Mouse (Mus musculus): ENCODE data around the gene Ebf4. TPM values are rescaled to one million over a fixed set of nuclear protein-coding genes. Genes with fewer than 3 reads are reported as not detected.
A peak's percentile ranks its signal among the peaks of the same experiment; 100 is the strongest.

The Ebf4 gene
- polyA plus RNA-seq, 1 experiment from 2014 or later, result 1.8 TPM

DNA sequence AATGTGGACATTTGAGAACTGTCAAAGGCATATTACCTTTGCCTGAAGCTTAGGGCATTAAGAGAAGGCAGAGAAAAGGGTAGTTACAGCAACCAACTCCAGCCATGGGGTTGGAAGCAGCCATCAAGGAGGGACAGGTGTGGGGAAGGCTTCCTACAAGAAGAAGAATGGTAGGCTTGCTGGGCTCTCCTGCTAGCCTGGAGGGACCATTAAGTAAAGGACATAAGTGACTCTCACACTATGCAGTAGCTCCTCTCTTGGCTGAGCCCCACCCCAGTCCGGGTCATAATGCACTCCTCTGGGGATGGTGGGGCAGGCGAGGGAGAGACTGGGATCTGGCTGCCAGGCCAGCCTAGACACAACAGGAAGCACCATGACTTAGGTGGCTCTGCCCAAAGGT lies 111.2 kb downstream of the Ebf4 start, which contains the start of gene Tmem239:
Gene Tmem239 (plus strand): TSS at position 301 of the 400 bp plus-strand sequence.
- 75% methylated on average over 2 of the region's 2 CpGs for WGBS

GRCm38 (mm10) chr2:130408194-130408593 lies 113.2 kb downstream of the Ebf4 start:
- peak; percentile 88 for DNase-seq (ENCODE audit: low spot score, missing footprints)
- no peak for ATAC-seq (ENCODE audit: low FRiP score)
- Histone ChIP-seq H3K9me3 (ENCODE audit: control insufficient read depth, low read length) (no peaks in the 10 kb centered on the region), H3K36me3 (ENCODE audit: control insufficient read depth, insufficient read depth, low read length) (no peaks in the 10 kb centered on the region), H3K27ac (ENCODE audit: low read depth, low read length) (no peak overlapping the region), H3K9ac (ENCODE audit: low read length) (no peak overlapping the region), H3K27me3 (ENCODE audit: control insufficient read depth, insufficient read depth, low read length) (no peaks in the 10 kb centered on the region), H3K4me2 (no peak overlapping the region), H3K4me1 (ENCODE audit: control insufficient read depth, insufficient read depth, low read length) (no peaks in the 10 kb centered on the region), H3K4me3 (ENCODE audit: low read depth, low read length) (no peak overlapping the region)
- 15% methylated on average over 6 of the region's 6 CpGs for WGBS

More for the DNA sequence above, 111.2 kb downstream of the Ebf4 start, which contains the start of gene Tmem239:
- no peaks in the 10 kb centered on the region for H3K36me3 ChIP-seq (ENCODE audit: control insufficient read depth, insufficient read depth, low read length)
- H3K9ac ChIP-seq (ENCODE audit: low read length), result no peak within 1 kb of the TSS
- no peak within 1 kb of the TSS for H3K27ac ChIP-seq (ENCODE audit: low read depth, low read length)
- no peak for ATAC-seq (ENCODE audit: low FRiP score)
- no peak within 1 kb of the TSS for H3K4me3 ChIP-seq (ENCODE audit: low read depth, low read length)
- no peak within 1 kb of the TSS for H3K4me2 ChIP-seq
- H3K4me1 ChIP-seq (ENCODE audit: control insufficient read depth, insufficient read depth, low read length), result no peaks in the 10 kb centered on the region
- H3K27me3 ChIP-seq (ENCODE audit: control insufficient read depth, insufficient read depth, low read length), result no peaks in the 10 kb centered on the region
- no peak for DNase-seq (ENCODE audit: low spot score, missing footprints)
- H3K9me3 ChIP-seq (ENCODE audit: control insufficient read depth, low read length), result no peaks in the 10 kb centered on the region

GRCm38 (mm10) chr2:130411558-130412495 lies 116.9 kb downstream of the Ebf4 start:
- H3K9ac ChIP-seq (ENCODE audit: low read length), result no peak overlapping the region
- peak; percentile 84 for ATAC-seq (ENCODE audit: low FRiP score)

DNA sequence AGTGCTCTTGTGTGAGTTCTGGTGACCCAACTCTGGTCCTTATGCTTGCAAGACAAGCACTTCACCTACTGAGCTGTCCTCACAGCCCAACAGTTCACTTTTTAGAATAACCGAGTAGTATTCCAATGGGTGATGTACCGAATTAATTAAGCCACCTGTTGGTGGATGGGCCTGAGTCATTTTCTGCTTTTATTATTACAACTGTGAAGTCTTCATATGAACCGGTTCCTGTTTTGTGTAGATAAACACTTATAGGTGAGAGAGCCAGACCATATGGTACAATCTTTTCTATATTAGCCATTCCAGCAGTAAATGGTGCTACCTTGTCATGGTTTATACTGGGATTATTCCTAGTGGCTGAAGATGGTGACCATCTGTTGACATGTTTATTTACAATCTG lies 117.8 kb downstream of the Ebf4 start:
- DNase-seq (ENCODE audit: low spot score, missing footprints) (no peak), ATAC-seq (ENCODE audit: low FRiP score) (no peak)
- Histone ChIP-seq H3K27me3 (ENCODE audit: control insufficient read depth, insufficient read depth, low read length) (no peaks in the 10 kb centered on the region), H3K9me3 (ENCODE audit: control insufficient read depth, low read length) (no peaks in the 10 kb centered on the region), H3K4me2 (no peak overlapping the region), H3K36me3 (ENCODE audit: control insufficient read depth, insufficient read depth, low read length) (no peaks in the 10 kb centered on the region; the same call in 1 of the 2 replicates), H3K4me1 (ENCODE audit: control insufficient read depth, insufficient read depth, low read length) (no peaks in the 10 kb centered on the region), H3K4me3 (ENCODE audit: low read depth, low read length) (no peak overlapping the region), H3K9ac (ENCODE audit: low read length) (no peak overlapping the region), H3K27ac (ENCODE audit: low read depth, low read length) (no peak overlapping the region)
- WGBS, result 80% methylated on average over 3 of the region's 3 CpGs

More at GRCm38 (mm10) chr2:130411558-130412495, 116.9 kb downstream of the Ebf4 start:
- 39% methylated on average over 16 of the region's 16 CpGs for WGBS
- peak; percentile 98 for DNase-seq (ENCODE audit: low spot score, missing footprints)
- no peaks in the 10 kb centered on the region; the same call in 1 of the 2 replicates for H3K36me3 ChIP-seq (ENCODE audit: control insufficient read depth, insufficient read depth, low read length)
- no peak overlapping the region for H3K27ac ChIP-seq (ENCODE audit: low read depth, low read length)
- no peaks in the 10 kb centered on the region for H3K9me3 ChIP-seq (ENCODE audit: control insufficient read depth, low read length)
- H3K27me3 ChIP-seq (ENCODE audit: control insufficient read depth, insufficient read depth, low read length), result no peaks in the 10 kb centered on the region
- H3K4me3 ChIP-seq (ENCODE audit: low read depth, low read length), result no peak overlapping the region
- H3K4me1 ChIP-seq (ENCODE audit: control insufficient read depth, insufficient read depth, low read length), result no peaks in the 10 kb centered on the region
- H3K4me2 ChIP-seq, result no peak overlapping the region

- 73% methylated on average over 6 of the region's 6 CpGs for WGBS
- no peak for ATAC-seq (ENCODE audit: low FRiP score)
- DNase-seq (ENCODE audit: low spot score, missing footprints), result no peak
These were observed 119.3 kb downstream of the Ebf4 start for GRCm38 (mm10) chr2:130414094-130414856.

More at GRCm38 (mm10) chr2:130414094-130414856, 119.3 kb downstream of the Ebf4 start:
- Histone ChIP-seq H3K4me3 (ENCODE audit: low read depth, low read length) (no peak overlapping the region), H3K36me3 (ENCODE audit: control insufficient read depth, insufficient read depth, low read length) (no peaks in the 10 kb centered on the region; the same call in 1 of the 2 replicates), H3K4me2 (no peak overlapping the region), H3K27me3 (ENCODE audit: control insufficient read depth, insufficient read depth, low read length) (no peaks in the 10 kb centered on the region), H3K4me1 (ENCODE audit: control insufficient read depth, insufficient read depth, low read length) (no peaks in the 10 kb centered on the region), H3K9ac (ENCODE audit: low read length) (no peak overlapping the region), H3K27ac (ENCODE audit: low read depth, low read length) (no peak overlapping the region), H3K9me3 (ENCODE audit: control insufficient read depth, low read length) (no peaks in the 10 kb centered on the region)

Other genes starting within 250 kb of the Ebf4 start
- gene Tgm6, start 182.8 kb upstream of the Ebf4 start, polyA plus RNA-seq (2014; fragmentation: Nextera tagmentation; extraction: Ambion mirVana), result not detected in 2 replicates
- 725 and 751 TPM in 2 replicates for gene Snrpb, start 115.8 kb upstream of the Ebf4 start, polyA plus RNA-seq (2014; fragmentation: Nextera tagmentation; extraction: Ambion mirVana)
- gene Tmc2, start 100.0 kb upstream of the Ebf4 start, polyA plus RNA-seq (2014; fragmentation: Nextera tagmentation; extraction: Ambion mirVana), result not detected in 2 replicates
- 335 and 341 TPM in 2 replicates for gene Nop56, start 20.7 kb upstream of the Ebf4 start, polyA plus RNA-seq (2014; fragmentation: Nextera tagmentation; extraction: Ambion mirVana)
- 145 and 150 TPM in 2 replicates for gene Idh3b, start 10.6 kb upstream of the Ebf4 start, polyA plus RNA-seq (2014; fragmentation: Nextera tagmentation; extraction: Ambion mirVana)
- gene Cpxm1, start 102.4 kb downstream of the Ebf4 start, polyA plus RNA-seq (2014; fragmentation: Nextera tagmentation; extraction: Ambion mirVana), result 26.7 and 27.8 TPM in 2 replicates
- not detected in 2 replicates for gene Gm28372, start 110.1 kb downstream of the Ebf4 start, polyA plus RNA-seq (2014; fragmentation: Nextera tagmentation; extraction: Ambion mirVana)
- not detected in 2 replicates for gene 1700020A23Rik, start 110.1 kb downstream of the Ebf4 start, polyA plus RNA-seq (2014; fragmentation: Nextera tagmentation; extraction: Ambion mirVana)
- not detected in 2 replicates for gene Tmem239, start 111.3 kb downstream of the Ebf4 start, polyA plus RNA-seq (2014; fragmentation: Nextera tagmentation; extraction: Ambion mirVana)
- gene Vps16, start 129.2 kb downstream of the Ebf4 start, polyA plus RNA-seq (2014; fragmentation: Nextera tagmentation; extraction: Ambion mirVana), result 83.7 and 91.7 TPM in 2 replicates
- 7.5 and 8.0 TPM in 2 replicates for gene Pced1a, start 129.5 kb downstream of the Ebf4 start, polyA plus RNA-seq (2014; fragmentation: Nextera tagmentation; extraction: Ambion mirVana)
- gene Ptpra, start 155.1 kb downstream of the Ebf4 start, polyA plus RNA-seq (2014; fragmentation: Nextera tagmentation; extraction: Ambion mirVana), result 109 and 111 TPM in 2 replicates

Data from midbrain, embryonic 11.5 days (tissue).